Mouse (Mus musculus) MEL (cell line): ENCODE results near the gene Mcu. TPM values are rescaled to one million over a fixed set of nuclear protein-coding genes. Genes with fewer than 3 reads are reported as not detected.

Source experiments
- DNase-seq: peaks from one replicate; pipeline ENCODE4 v3.0.0; 2011; ENCODE audit warnings: low read depth, low spot score
- H3K27ac ChIP-seq: 2 replicates; pipeline ENCODE4 v1.5.1; 2012; ENCODE audit warnings: low read depth, mild to moderate bottlenecking, control low read depth, low read length, moderate library complexity; ENCODE audit not compliant: control insufficient read depth
- H3K27me3 ChIP-seq, 2 experiments: fragments of 150-350 bp in 1 of 2; sonication (generic) in 1 of 2; 2 replicates each; pipeline ENCODE4 v1.6.1; 2012; ENCODE audit warnings: low read length in 2 of 2, mild to moderate bottlenecking in 2 of 2, improper control_type of control experiment in 1 of 2, moderate library complexity in 1 of 2; ENCODE audit not compliant: insufficient read depth in 2 of 2, control insufficient read depth in 1 of 2
- H3K36me3 ChIP-seq, 2 experiments: 2 replicates each; pipeline ENCODE4 v1.6.1; 2012 to 2014; ENCODE audit warnings: low read length in 2 of 2, improper control_type of control experiment in 1 of 2, inconsistent platforms in 1 of 2, mild to moderate bottlenecking in 1 of 2; ENCODE audit not compliant: insufficient read depth in 2 of 2, control insufficient read depth in 1 of 2
- H3K4me1 ChIP-seq, 2 experiments: fragments of 150-350 bp in 1 of 2; sonication (generic) in 1 of 2; 2 replicates each; pipeline ENCODE4 v1.6.1; 2012; ENCODE audit warnings: low read length in 2 of 2, improper control_type of control experiment in 1 of 2, mild to moderate bottlenecking in 1 of 2; ENCODE audit not compliant: insufficient read depth in 2 of 2, control insufficient read depth in 1 of 2
- H3K4me3 ChIP-seq, 2 experiments: fragments of 150-350 bp in 1 of 2; sonication (generic) in 1 of 2; 2 replicates each; pipeline ENCODE4 v1.5.1; 2012; ENCODE audit warnings: low read depth in 2 of 2, low read length in 2 of 2, mild to moderate bottlenecking in 2 of 2, moderate library complexity in 2 of 2, control low read depth in 1 of 2, improper control_type of control experiment in 1 of 2; ENCODE audit not compliant: control insufficient read depth in 1 of 2, insufficient read depth in 1 of 2
- H3K79me2 ChIP-seq: 2 replicates; pipeline ENCODE4 v1.6.1; 2012; ENCODE audit warnings: mild to moderate bottlenecking, low read length, moderate library complexity; ENCODE audit not compliant: control insufficient read depth, poor library complexity, insufficient read depth
- H3K9ac ChIP-seq: 2 replicates; pipeline ENCODE4 v1.6.1; 2012; ENCODE audit warnings: low read depth, mild to moderate bottlenecking, control low read depth, low read length, moderate library complexity; ENCODE audit not compliant: control insufficient read depth, poor library complexity, severe bottlenecking
- H3K9me3 ChIP-seq: fragments of 150-350 bp; sonication (generic); replicated peaks from 2 replicates; pipeline ENCODE4 v1.6.1; 2012; ENCODE audit warnings: mild to moderate bottlenecking, low read length, improper control_type of control experiment, moderate library complexity; ENCODE audit not compliant: insufficient read depth
- BHLHE40 ChIP-seq: IDR thresholded peaks from 2 replicates; pipeline ENCODE4 v1.6.1; 2012; ENCODE audit warnings: low read depth, mild to moderate bottlenecking, inconsistent platforms, low read length, improper control_type of control experiment, borderline replicate concordance
- CHD1 ChIP-seq: IDR thresholded peaks from 2 replicates; pipeline ENCODE4 v1.6.1; 2012; ENCODE audit warnings: low read depth, mild to moderate bottlenecking, inconsistent platforms, low read length, improper control_type of control experiment
- CHD2 ChIP-seq: IDR thresholded peaks from 2 replicates; pipeline ENCODE4 v1.6.1; 2011; ENCODE audit warnings: low read length, improper control_type of control experiment
- E2F4 ChIP-seq: IDR thresholded peaks from 2 replicates; pipeline ENCODE4 v1.6.1; 2011; ENCODE audit warnings: low read depth, low read length, improper control_type of control experiment, borderline replicate concordance
- ETS1 ChIP-seq: IDR thresholded peaks from 2 replicates; pipeline ENCODE4 v1.6.1; 2012; ENCODE audit warnings: low read depth, mild to moderate bottlenecking, inconsistent platforms, low read length, improper control_type of control experiment, moderate library complexity
- GABPA ChIP-seq: IDR thresholded peaks from 2 replicates; pipeline ENCODE4 v1.6.1; 2012; ENCODE audit warnings: low read depth, mild to moderate bottlenecking, inconsistent platforms, low read length, improper control_type of control experiment, moderate library complexity
- GATA1 ChIP-seq: IDR thresholded peaks from 2 replicates; pipeline ENCODE4 v1.6.1; 2011; ENCODE audit warnings: low read depth, low read length, improper control_type of control experiment
- HCFC1 ChIP-seq: IDR thresholded peaks from 2 replicates; pipeline ENCODE4 v1.6.1; 2012; ENCODE audit warnings: low read depth, mild to moderate bottlenecking, inconsistent platforms, low read length, improper control_type of control experiment, moderate library complexity
- JUND ChIP-seq: IDR thresholded peaks from 2 replicates; pipeline ENCODE4 v1.6.1; 2011; ENCODE audit warnings: low read depth, mild to moderate bottlenecking, improper control_type of control experiment, low read length
- KAT2A ChIP-seq: conservative IDR thresholded peaks from 2 replicates; pipeline ENCODE4 v1.6.1; 2012; ENCODE audit warnings: low read depth, low read length, improper control_type of control experiment, inconsistent platforms
- MAFK ChIP-seq: IDR thresholded peaks from 2 replicates; pipeline ENCODE4 v1.6.1; 2011; ENCODE audit warnings: low read depth, mild to moderate bottlenecking, low read length, improper control_type of control experiment, borderline replicate concordance
- MAX ChIP-seq: IDR thresholded peaks from 2 replicates; pipeline ENCODE4 v1.6.1; 2011; ENCODE audit warnings: low read length, improper control_type of control experiment
- MAZ ChIP-seq: IDR thresholded peaks from 2 replicates; pipeline ENCODE4 v1.6.1; 2012; ENCODE audit warnings: low read depth, mild to moderate bottlenecking, inconsistent platforms, low read length, improper control_type of control experiment
- MEF2A ChIP-seq: IDR thresholded peaks from 2 replicates; pipeline ENCODE4 v1.6.1; 2014; ENCODE audit warnings: low read depth, mild to moderate bottlenecking, inconsistent platforms, low read length, improper control_type of control experiment; ENCODE audit not compliant: poor library complexity, insufficient replicate concordance, severe bottlenecking; ENCODE audit errors: extremely low read depth
- MXI1 ChIP-seq: IDR thresholded peaks from 2 replicates; pipeline ENCODE4 v1.6.1; 2011; ENCODE audit warnings: mild to moderate bottlenecking, low read depth, low read length, improper control_type of control experiment
- MYB ChIP-seq: IDR thresholded peaks from 2 replicates; pipeline ENCODE4 v1.6.1; 2011; ENCODE audit warnings: mild to moderate bottlenecking, low read depth, low read length, improper control_type of control experiment
- MYC ChIP-seq: IDR thresholded peaks from 2 replicates; pipeline ENCODE4 v1.6.1; 2011; ENCODE audit warnings: low read depth, mild to moderate bottlenecking, low read length, improper control_type of control experiment, moderate library complexity
- POLR2AphosphoS5 ChIP-seq: IDR thresholded peaks from 2 replicates; pipeline ENCODE4 v1.6.1; 2012; ENCODE audit warnings: low read depth, borderline replicate concordance, mild to moderate bottlenecking, inconsistent platforms, low read length, moderate library complexity, mixed read lengths
- RCOR1 ChIP-seq: IDR thresholded peaks from 2 replicates; pipeline ENCODE4 v1.6.1; 2012; ENCODE audit warnings: low read depth, mild to moderate bottlenecking, inconsistent platforms, low read length, improper control_type of control experiment
- SIN3A ChIP-seq: IDR thresholded peaks from 2 replicates; pipeline ENCODE4 v1.6.1; 2012; ENCODE audit warnings: low read length, improper control_type of control experiment, inconsistent platforms
- SMC3 ChIP-seq: IDR thresholded peaks from 2 replicates; pipeline ENCODE4 v1.6.1; 2011; ENCODE audit warnings: low read depth, low read length, improper control_type of control experiment
- UBTF ChIP-seq: IDR thresholded peaks from 2 replicates; pipeline ENCODE4 v1.6.1; 2012; ENCODE audit warnings: low read depth, mild to moderate bottlenecking, inconsistent platforms, low read length, improper control_type of control experiment, moderate library complexity, borderline replicate concordance; ENCODE audit not compliant: insufficient read depth
- ZC3H11A ChIP-seq: IDR thresholded peaks from 2 replicates; pipeline ENCODE4 v1.6.1; 2012; ENCODE audit warnings: low read depth, mild to moderate bottlenecking, inconsistent platforms, low read length, improper control_type of control experiment
- ZKSCAN1 ChIP-seq: IDR thresholded peaks from 2 replicates; pipeline ENCODE4 v1.6.1; 2012; ENCODE audit warnings: low read depth, mild to moderate bottlenecking, inconsistent platforms, low read length, improper control_type of control experiment, moderate library complexity
- ZMIZ1 ChIP-seq: IDR thresholded peaks from 2 replicates; pipeline ENCODE4 v1.6.1; 2012; ENCODE audit warnings: low read depth, mild to moderate bottlenecking, inconsistent platforms, low read length, improper control_type of control experiment, moderate library complexity
- ZNF384 ChIP-seq: IDR thresholded peaks from 2 replicates; pipeline ENCODE4 v1.6.1; 2012; ENCODE audit warnings: low read depth, mild to moderate bottlenecking, inconsistent platforms, low read length, improper control_type of control experiment
- polyA plus RNA-seq, 2 experiments: library from polyadenylated mRNA; stranded (reverse) in 1 of 2; unstranded in 1 of 2; fragments of >175 nt in 1 of 2; fragments of >200 nt in 1 of 2; gene quantifications; 2 replicates each; pipeline versions ENCODE4 v1.2.1 to v1.2.4; 2012; ENCODE audit warnings: low replicate concordance in 2 of 2, low read depth in 1 of 2; ENCODE audit not compliant: insufficient read length in 2 of 2, insufficient read depth in 1 of 2, missing spikeins in 1 of 2
- total RNA-seq: library from RNA; depleted of rRNA; stranded (reverse); fragments of 300-350 nt; gene quantifications from 2 replicates; pipeline ENCODE4 v1.2.3, GENCODE M21; 2012

Mcu gene
- total and polyA plus RNA-seq, 3 experiments: 7.7 to 9.4 TPM; not detected in 1

DNA sequence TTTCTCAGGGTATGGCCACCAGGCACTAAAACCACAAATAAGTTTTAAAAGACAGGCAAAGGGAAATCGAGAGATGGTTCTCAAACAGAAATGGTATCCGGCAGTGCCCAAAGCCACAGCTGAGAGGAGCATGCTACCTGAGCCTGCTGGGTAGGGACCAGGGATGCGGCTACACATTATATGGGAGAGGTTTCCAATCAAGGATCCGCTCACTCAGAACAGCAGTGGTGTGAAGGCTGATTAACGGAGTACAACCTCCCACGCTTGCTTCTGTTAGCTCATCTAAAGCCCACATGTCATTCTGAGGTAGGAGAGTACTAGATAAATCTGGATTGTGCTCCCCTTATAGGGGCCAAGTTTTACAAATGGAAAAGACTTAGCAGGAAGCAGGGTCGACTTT lies 28.4 kb downstream of the Mcu start:
- Histone ChIP-seq H3K9me3 (no peaks in the 10 kb centered on the region), H3K4me1 (peaks cover 7 to 14% of the 10 kb centered on the region in 2 experiments), H3K36me3 (peaks cover 0 to 7% of the 10 kb centered on the region in 2 experiments; a peak in 2 of 4 replicates), H3K9ac (no peak overlapping the region), H3K4me3 (no peak overlapping the region)
- no peak for DNase-seq
- TF ChIP-seq MYB (no peak), MEF2A (no peak), SIN3A (no peak), ZNF384 (no peak), BHLHE40 (no peak), CHD2 (no peak), UBTF (no peak), ZC3H11A (no peak), MXI1 (no peak), MAZ (no peak), GATA1 (no peak), JUND (no peak), MAFK (no peak)
- TF ChIP-seq, all 39 proteins: peak for 0
- no peak overlapping the region for H3K27ac ChIP-seq
- H3K27me3 ChIP-seq: no peaks in the 10 kb centered on the region
- H3K79me2 ChIP-seq: 0 out of 2 replicates have a peak, but pooled peaks cover 2% of the 10 kb centered on the region

- no peak overlapping the region for H3K27ac ChIP-seq
- no peak overlapping the region for H3K4me3 ChIP-seq
- TF ChIP-seq RCOR1 (no peak), HCFC1 (no peak)
- H3K36me3 ChIP-seq: peaks cover 0 to 7% of the 10 kb centered on the region in 2 experiments; a peak in 2 of 4 replicates
- H3K9ac ChIP-seq: no peak overlapping the region
- H3K4me1 ChIP-seq: peaks cover 7 to 14% of the 10 kb centered on the region in 2 experiments
- no peaks in the 10 kb centered on the region for H3K9me3 ChIP-seq
- no peak for DNase-seq
- 0 out of 2 replicates have a peak, but pooled peaks cover 2% of the 10 kb centered on the region for H3K79me2 ChIP-seq
- H3K27me3 ChIP-seq: no peaks in the 10 kb centered on the region
Measured at GRCm38 (mm10) chr10:59586821-59587220, 29.7 kb downstream of the Mcu start.

- H3K27me3 ChIP-seq: no peaks in the 10 kb centered on the region
- TF ChIP-seq ZNF384 (no peak), ZKSCAN1 (no peak), POLR2AphosphoS5 (no peak), MEF2A (no peak), MAX (no peak), E2F4 (no peak), SMC3 (no peak), KAT2A (no peak), MYC (no peak), ZC3H11A (no peak), ETS1 (no peak), UBTF (no peak), HCFC1 (no peak), GABPA (no peak), CHD1 (no peak), ZMIZ1 (no peak), MAFK (no peak)
- TF ChIP-seq, all 39 proteins: peak for 0
- peaks cover 7 to 14% of the 10 kb centered on the region in 2 experiments for H3K4me1 ChIP-seq
Measured at GRCm38 (mm10) chr10:59585621-59586020, 30.9 kb downstream of the Mcu start.

More at GRCm38 (mm10) chr10:59585621-59586020, 30.9 kb downstream of the Mcu start:
- peaks cover 0 to 7% of the 10 kb centered on the region in 2 experiments; a peak in 2 of 4 replicates for H3K36me3 ChIP-seq
- H3K9ac ChIP-seq: no peak overlapping the region
- H3K27ac ChIP-seq: no peak overlapping the region
- 0 out of 2 replicates have a peak, but pooled peaks cover 2% of the 10 kb centered on the region for H3K79me2 ChIP-seq
- DNase-seq: no peak
- H3K9me3 ChIP-seq: no peaks in the 10 kb centered on the region
- no peak overlapping the region for H3K4me3 ChIP-seq
